Mouse (Mus musculus) layer of hippocampus, postnatal 25 days (tissue): Measurements from ENCODE around the gene Adgrg3. TPM values are rescaled to one million over a fixed set of nuclear protein-coding genes. Genes with fewer than 3 reads are reported as not detected.

ENCODE experiments used
- DNase-seq, 2 experiments: peaks; one replicate each; pipeline ENCODE4 v3.0.0; 2022; ENCODE audit warnings: mixed read lengths in 2 of 2, low spot score in 1 of 2; ENCODE audit errors: extremely low spot score in 1 of 2
- total RNA-seq, 2 experiments: library from RNA; stranded (reverse); gene quantifications; 2 replicates each; pipeline ENCODE4 v1.2.3; 2021

The Adgrg3 gene
- total RNA-seq, 2 experiments from 2014 or later = 0.21 to 0.22 TPM

GRCm38 (mm10) chr8:95076151-95076550 lies 58.7 kb downstream of the Adgrg3 start:
- no peak for DNase-seq

DNA sequence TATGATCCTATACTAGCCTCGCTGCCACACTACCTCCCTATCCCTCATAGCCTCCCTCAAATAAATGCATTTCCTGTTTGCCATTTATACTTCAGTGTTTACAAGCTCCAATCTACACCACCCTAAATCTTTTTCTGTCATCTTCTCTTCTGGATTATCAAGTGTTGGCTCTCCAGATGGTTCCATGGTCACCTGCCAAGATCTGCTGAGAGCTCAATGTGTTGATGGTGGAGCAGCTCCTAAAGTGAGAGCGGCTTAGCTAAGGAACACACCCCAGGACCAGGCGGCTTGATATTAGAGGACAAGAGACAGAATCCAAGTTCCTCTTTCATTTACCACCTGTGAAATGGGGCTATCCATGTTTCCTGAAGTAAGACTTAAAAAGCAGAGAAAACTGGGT lies 60.6 kb downstream of the Adgrg3 start:
- no peak for DNase-seq

DNA sequence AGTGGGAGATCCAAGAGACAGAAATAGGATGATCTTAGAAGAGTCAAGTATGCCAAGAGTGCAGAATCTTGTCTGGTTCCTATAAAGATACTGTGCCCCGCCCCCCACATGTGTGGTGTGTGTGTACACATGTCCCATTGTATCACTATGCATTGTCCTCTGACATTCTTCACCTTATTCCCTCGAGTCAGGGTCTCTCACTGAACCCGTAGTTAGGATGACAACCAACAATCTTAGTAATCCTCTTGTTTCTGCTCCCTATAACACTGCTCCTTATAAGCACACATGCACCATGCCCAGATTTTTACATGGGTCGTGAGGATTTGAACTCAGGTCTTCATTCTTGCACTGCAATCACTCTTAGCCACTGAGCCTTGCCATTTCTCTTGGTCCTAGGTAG lies 61.8 kb downstream of the Adgrg3 start:
- DNase-seq = no peak

GRCm38 (mm10) chr8:95080381-95081341 lies 63.2 kb downstream of the Adgrg3 start, which contains the start of gene Katnb1:
TSS of gene Katnb1 (plus strand) at chr8:95081186.
- DNase-seq = peak; percentile 86 to 88

GRCm38 (mm10) chr8:95081650-95082049 lies 64.2 kb downstream of the Adgrg3 start:
- DNase-seq = no peak

GRCm38 (mm10) chr8:95084261-95084660 lies 66.8 kb downstream of the Adgrg3 start:
- DNase-seq = no peak

DNA sequence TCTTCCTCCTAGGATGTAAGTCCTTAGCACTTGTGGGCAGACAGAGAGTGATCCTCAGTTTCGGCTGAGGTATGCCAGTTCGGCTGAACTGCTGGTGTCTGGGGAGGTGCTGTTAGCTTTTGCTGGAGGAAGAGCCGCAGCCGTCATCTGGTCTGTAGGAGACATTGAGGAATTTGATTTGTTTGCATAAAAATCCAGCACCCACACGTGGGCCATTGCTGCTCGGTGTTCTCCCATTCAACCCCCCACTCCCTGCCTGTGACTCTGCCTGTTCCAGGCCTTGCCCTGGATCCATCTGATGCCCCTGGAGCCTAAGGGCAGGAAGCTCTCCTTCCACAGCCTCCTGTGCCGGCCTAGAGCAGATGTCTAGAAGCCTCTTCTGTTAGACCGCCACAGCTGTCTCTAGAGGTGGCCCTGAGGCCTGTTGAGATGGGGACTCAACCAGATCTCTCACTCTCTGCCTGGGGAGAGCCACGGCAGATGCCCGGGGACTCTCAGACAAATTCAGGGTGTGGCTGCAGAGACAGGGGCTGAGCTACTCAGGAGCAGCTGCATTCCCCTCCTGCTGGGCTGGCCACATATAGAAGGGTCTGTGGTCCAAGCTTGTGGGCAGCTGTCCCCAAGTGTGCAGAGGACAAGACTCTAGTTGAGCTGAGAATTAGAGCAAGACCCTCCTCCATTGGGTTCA lies 67.4 kb downstream of the Adgrg3 start:
- DNase-seq = no peak

GRCm38 (mm10) chr8:95085432-95086141 lies 68.1 kb downstream of the Adgrg3 start:
- no peak for DNase-seq

DNA sequence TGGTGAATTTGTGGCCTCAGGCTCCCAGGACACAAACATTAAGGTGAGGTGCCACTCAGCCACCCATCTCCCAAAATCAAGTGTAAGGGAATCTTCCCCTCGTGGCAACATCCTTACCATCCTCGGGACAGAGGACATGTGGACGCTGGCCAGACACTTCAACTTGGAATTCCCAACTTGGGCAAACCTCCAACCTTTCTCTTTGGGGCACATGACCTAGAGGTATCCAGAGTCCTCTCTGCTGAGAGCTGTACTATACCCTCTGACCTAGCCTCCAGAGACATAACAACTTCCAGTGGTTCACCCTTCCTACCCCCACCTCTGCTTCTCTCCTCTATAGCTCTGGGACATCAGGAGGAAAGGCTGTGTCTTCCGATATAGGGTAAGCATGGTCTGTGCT lies 76.1 kb downstream of the Adgrg3 start:
- no peak for DNase-seq

Other genes starting within 250 kb of the Adgrg3 start
- gene Cx3cl1, start 245.7 kb upstream of the Adgrg3 start, total RNA-seq = 100 to 1,000 TPM; 490 to 500 TPM
- gene Ccl17, start 207.2 kb upstream of the Adgrg3 start, total RNA-seq = 1 to 10 TPM; 3.3 to 5.2 TPM
- 10 to 100 TPM; 81.5 to 96.6 TPM for gene Coq9, start 179.4 kb upstream of the Adgrg3 start, total RNA-seq
- 10 to 100 TPM; 70.8 to 71.9 TPM for gene Ciapin1, start 179.3 kb upstream of the Adgrg3 start, total RNA-seq
- gene Polr2c, start 160.2 kb upstream of the Adgrg3 start, total RNA-seq = 10 to 100 TPM; 65.6 to 67.4 TPM
- gene Dok4, start 141.4 kb upstream of the Adgrg3 start, total RNA-seq = 10 to 100 TPM; 31.2 to 32.7 TPM
- 1 to 10 TPM; 2.0 to 2.3 TPM for gene Ccdc102a, start 99.6 kb upstream of the Adgrg3 start, total RNA-seq
- under 1 TPM in 1 of 2 experiments, not detected in 1; 0.87 TPM for gene Adgrg5, start 94.0 kb upstream of the Adgrg3 start, total RNA-seq
- gene Adgrg1, start 42.9 kb upstream of the Adgrg3 start, total RNA-seq = 100 to 1,000 TPM; 101 to 103 TPM
- 1 to 10 TPM; 1.4 to 1.5 TPM for gene Drc7, start 37.4 kb downstream of the Adgrg3 start, total RNA-seq
- gene Katnb1, start 63.5 kb downstream of the Adgrg3 start, total RNA-seq = 10 to 100 TPM; 40.1 to 45.4 TPM
- gene Kifc3, start 185.1 kb downstream of the Adgrg3 start, total RNA-seq = 10 to 100 TPM; 54.2 to 63.7 TPM